Mouse (Mus musculus) cerebellum, adult 2 months (tissue): ENCODE data around the gene Lkaaear1. TPM values are rescaled to one million over a fixed set of nuclear protein-coding genes. Genes with fewer than 3 reads are reported as not detected.

ENCODE experiments used
- DNase-seq, 2 experiments: peaks; one replicate each; pipeline ENCODE4 v3.0.0; 2021
- H3K27ac ChIP-seq: fragments of 200-500 bp; 2 replicates; pipeline ENCODE4 v1.5.1; 2012; ENCODE audit warnings: low read length, control low read depth, inconsistent platforms; ENCODE audit not compliant: insufficient read depth
- H3K27me3 ChIP-seq: fragments of 200-500 bp; 2 replicates; pipeline ENCODE4 v1.6.1; 2012; ENCODE audit warnings: inconsistent platforms, mild to moderate bottlenecking, low read length, moderate library complexity; ENCODE audit not compliant: control insufficient read depth, insufficient read depth
- H3K4me1 ChIP-seq: fragments of 200-500 bp; 2 replicates; pipeline ENCODE4 v1.6.1; 2011; ENCODE audit warnings: low read length; ENCODE audit not compliant: control insufficient read depth, insufficient read depth
- H3K4me3 ChIP-seq: fragments of 200-500 bp; replicated peaks from 2 replicates; pipeline ENCODE3; 2011; ENCODE audit warnings: mild to moderate bottlenecking, low read depth, low read length, control low read depth; ENCODE audit not compliant: insufficient read depth
- CTCF ChIP-seq: fragments of 200-500 bp; IDR thresholded peaks from 2 replicates; pipeline ENCODE4 v1.5.1; 2011; ENCODE audit warnings: low read depth, mild to moderate bottlenecking, control low read depth, low read length, moderate library complexity, borderline replicate concordance; ENCODE audit not compliant: insufficient read depth
- POLR2A ChIP-seq: fragments of 200-500 bp; IDR thresholded peaks from 2 replicates; pipeline ENCODE4 v1.6.1; 2011; ENCODE audit warnings: low read length, control low read depth, borderline replicate concordance; ENCODE audit not compliant: insufficient read depth
- WGBS: fragments of 180-500 bp; shearing (Covaris S2); methylation state at CpG from one replicate; pipeline ENCODE4 v1.1.7; 2018; 5-methylcytosine and 5-hydroxymethylcytosine counted together
- polyA plus RNA-seq: library from polyadenylated mRNA; depleted of rRNA; stranded (reverse); fragments of >200 nt; gene quantifications from 2 replicates; pipeline ENCODE4 v1.2.3, GENCODE M21; 2012

Lkaaear1 gene
- polyA plus RNA-seq, 1 experiment: not detected

GRCm38 (mm10) chr2:181713749-181714148 is 15.5 kb upstream of the Lkaaear1 start:
- Histone ChIP-seq H3K4me1 (peaks cover 27% of the 10 kb centered on the region), H3K27ac (no peak overlapping the region), H3K27me3 (no peaks in the 10 kb centered on the region), H3K4me3 (no peak overlapping the region)
- 61% methylated on average over 1 of the region's 1 CpGs for WGBS
- peak in 1 of 2 experiments; percentile 62 for DNase-seq
- TF ChIP-seq POLR2A (no peak), CTCF (no peak)

- Histone ChIP-seq H3K27ac (no peak overlapping the region), H3K27me3 (no peaks in the 10 kb centered on the region), H3K4me1 (no peaks in the 10 kb centered on the region), H3K4me3 (no peak overlapping the region)
- TF ChIP-seq CTCF (peak; percentile 27; the same call in 1 of the 2 replicates), POLR2A (no peak)
- 39% methylated on average over 4 of the region's 4 CpGs for WGBS
- DNase-seq: no peak
These were observed 8.4 kb upstream of the Lkaaear1 start for GRCm38 (mm10) chr2:181706668-181707067.

DNA sequence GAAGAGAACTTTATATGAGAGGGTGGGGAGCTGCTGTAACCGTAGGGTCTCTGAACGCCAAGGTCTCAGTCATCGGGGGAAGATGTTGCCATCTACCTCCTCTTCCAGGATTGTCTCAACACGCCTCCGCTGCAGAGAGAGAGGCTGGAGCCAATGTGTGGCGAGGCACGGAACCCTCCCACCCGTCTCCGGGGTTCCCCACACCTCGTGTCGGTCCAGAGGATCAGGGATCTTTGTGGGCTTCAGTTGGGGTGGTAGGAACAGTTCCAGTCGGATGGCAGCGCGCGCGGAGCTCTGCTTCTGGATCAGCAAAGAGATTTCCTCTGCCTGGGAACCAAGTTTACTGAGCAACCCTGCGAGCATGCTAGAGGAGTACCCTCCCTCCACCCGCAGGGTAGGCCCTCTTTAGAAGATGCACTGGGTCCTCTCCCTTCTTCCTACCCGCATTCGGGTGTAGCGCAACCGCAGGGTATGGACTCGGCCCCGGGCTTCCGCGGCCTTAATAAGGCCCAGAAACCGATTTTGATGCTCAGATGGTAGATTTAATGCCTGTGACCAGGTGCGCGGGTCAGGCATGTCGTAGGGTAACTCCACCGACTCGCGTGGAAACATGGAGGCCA is 1.3 kb downstream of the Lkaaear1 start:
- WGBS: 84% methylated on average over 33 of the region's 33 CpGs
- TF ChIP-seq CTCF: no peak
- TF ChIP-seq POLR2A: no peak
- H3K27ac ChIP-seq: no peak overlapping the region

DNA sequence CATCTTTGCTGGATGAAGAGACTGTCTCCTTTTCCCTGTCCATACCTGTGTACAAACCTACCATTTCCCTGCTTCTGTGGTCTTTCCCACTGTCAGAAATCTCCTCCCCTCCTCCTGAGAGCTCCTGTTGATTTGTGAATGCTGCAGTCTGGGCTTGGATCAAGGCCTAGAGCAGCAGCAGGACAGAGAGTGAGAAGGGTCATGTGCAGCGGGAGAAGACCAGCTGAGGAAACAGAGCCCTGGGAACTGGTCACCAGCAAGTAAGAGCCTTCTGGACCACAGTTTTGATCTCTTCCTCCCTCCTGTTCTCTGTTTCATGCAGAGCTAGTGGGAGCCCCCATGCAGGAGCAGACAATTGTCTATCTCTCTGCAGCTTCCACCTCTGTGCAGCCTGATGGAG is 2.5 kb downstream of the Lkaaear1 start:
- 29% methylated on average over 1 of the region's 1 CpGs for WGBS
- H3K4me1 ChIP-seq: no peaks in the 10 kb centered on the region
- no peak overlapping the region for H3K4me3 ChIP-seq
- TF ChIP-seq POLR2A: no peak
- TF ChIP-seq CTCF: no peak
- H3K27me3 ChIP-seq: no peaks in the 10 kb centered on the region
- no peak overlapping the region for H3K27ac ChIP-seq
- DNase-seq: peak in 1 of 2 experiments; percentile 9

More for the DNA sequence above, 1.3 kb downstream of the Lkaaear1 start:
- no peaks in the 10 kb centered on the region for H3K4me1 ChIP-seq
- H3K27me3 ChIP-seq: no peaks in the 10 kb centered on the region
- H3K4me3 ChIP-seq: no peak overlapping the region
- peak in 1 of 2 experiments; percentile 4 for DNase-seq

DNA sequence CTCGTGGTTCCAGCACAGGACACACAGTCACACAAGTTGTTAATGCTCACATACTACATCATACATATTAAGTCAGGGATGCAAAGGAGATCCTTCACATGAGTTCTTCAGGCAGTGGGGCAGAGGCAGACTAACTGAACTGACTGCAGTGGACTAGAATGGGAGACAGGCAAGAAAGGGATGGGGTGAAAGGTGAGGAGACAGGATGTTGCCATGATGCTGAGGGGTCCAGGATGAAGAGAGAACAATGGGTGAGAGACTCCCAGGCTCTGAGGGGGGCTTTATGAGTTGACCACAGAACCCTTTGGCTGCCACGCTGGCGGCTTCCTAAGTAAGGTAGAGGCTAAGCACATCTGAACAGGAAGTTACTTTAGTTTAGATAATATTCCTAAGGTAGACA is 3.7 kb downstream of the Lkaaear1 start:
- no peak overlapping the region for H3K27ac ChIP-seq
- WGBS: 95% methylated on average over 3 of the region's 3 CpGs
- H3K27me3 ChIP-seq: no peaks in the 10 kb centered on the region
- no peak for DNase-seq
- no peaks in the 10 kb centered on the region for H3K4me1 ChIP-seq
- no peak overlapping the region for H3K4me3 ChIP-seq
- TF ChIP-seq POLR2A (no peak), CTCF (no peak)

- H3K27ac ChIP-seq: no peak within 1 kb of the TSS
- peak; percentile 75 to 76 for DNase-seq
- no peaks in the 10 kb centered on the region for H3K27me3 ChIP-seq
- WGBS: under 1% methylated on average over 75 of the region's 75 CpGs
- no peaks in the 10 kb centered on the region for H3K4me1 ChIP-seq
- H3K4me3 ChIP-seq: peak within 1 kb of the TSS; percentile 66
- TF ChIP-seq POLR2A (no peak), CTCF (no peak)
These were observed 4.6 kb downstream of the Lkaaear1 start, which contains the start of gene Rgs19 for GRCm38 (mm10) chr2:181693339-181694280. Gene Rgs19, minus strand, starts transcription at chr2:181693977.

- Histone ChIP-seq H3K4me3 (no peak overlapping the region), H3K4me1 (no peaks in the 10 kb centered on the region), H3K27ac (no peak overlapping the region), H3K27me3 (no peaks in the 10 kb centered on the region)
- WGBS: 97% methylated on average over 3 of the region's 3 CpGs
- no peak for TF ChIP-seq POLR2A
- TF ChIP-seq CTCF: no peak
- DNase-seq: peak in 1 of 2 experiments; percentile 3
These were observed 5.9 kb downstream of the Lkaaear1 start for GRCm38 (mm10) chr2:181692304-181692703.
